Mouse (Mus musculus): ENCODE results near the gene Wfs1. TPM values are rescaled to one million over a fixed set of nuclear protein-coding genes. Genes with fewer than 3 reads are reported as not detected.

The Wfs1 gene
- polyA plus RNA-seq, 1 experiment from 2014 or later, result 5.3 TPM

DNA sequence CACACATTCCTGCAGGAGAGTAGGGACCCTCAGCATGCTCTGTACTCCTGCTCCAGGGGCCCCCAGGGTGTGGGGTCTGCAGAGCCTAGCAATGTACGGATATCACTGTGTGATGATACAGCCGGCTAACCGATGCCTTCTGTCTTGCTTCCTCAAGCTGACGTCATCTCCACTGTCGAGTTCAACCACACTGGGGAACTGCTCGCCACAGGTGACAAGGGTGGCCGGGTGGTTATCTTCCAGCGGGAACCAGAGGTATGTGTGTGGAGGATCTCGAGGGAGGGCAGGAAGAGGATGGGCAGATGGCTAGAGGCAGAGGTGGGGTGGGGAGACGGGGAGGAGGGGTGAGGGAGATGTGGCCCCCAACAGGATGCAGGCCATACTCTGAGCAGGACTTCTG is 66.2 kb downstream of the Wfs1 start:
- Histone ChIP-seq H3K27me3 (no peaks in the 10 kb centered on the region), H3K4me3 (no peak overlapping the region), H3K27ac (no peak overlapping the region), H3K9ac (no peak overlapping the region), H3K9me3 (replicated peaks) (no peaks in the 10 kb centered on the region), H3K36me3 (ENCODE audit: poor library complexity, severe bottlenecking) (no peaks in the 10 kb centered on the region), H3K4me1 (peaks cover 9% of the 10 kb centered on the region), H3K4me2 (no peak overlapping the region)
- WGBS, result 88% methylated on average over 10 of the region's 10 CpGs
- ATAC-seq, result no peak

DNA sequence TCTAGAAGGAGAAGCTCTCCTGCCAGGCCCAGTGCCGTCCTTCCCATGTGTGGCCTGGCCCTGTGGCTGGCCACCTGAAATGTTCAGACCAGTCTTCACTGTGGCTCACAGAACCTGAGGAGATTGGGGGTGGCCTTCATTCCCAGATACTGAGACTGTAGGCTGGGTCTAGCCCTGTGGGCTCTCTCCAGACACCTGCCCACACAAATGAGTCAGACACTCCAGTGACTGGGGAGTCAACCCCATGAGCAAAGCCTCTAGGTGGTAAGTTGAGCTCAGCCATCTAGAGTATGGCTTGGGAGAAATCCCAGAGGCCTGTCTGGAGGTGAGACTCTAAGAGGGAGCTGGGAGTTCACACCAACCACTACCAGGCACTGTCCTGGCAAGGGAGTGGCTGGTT is 67.1 kb downstream of the Wfs1 start:
- ATAC-seq, result no peak
- Histone ChIP-seq H3K4me3 (no peak overlapping the region), H3K27ac (no peak overlapping the region), H3K9me3 (replicated peaks) (no peaks in the 10 kb centered on the region), H3K4me2 (no peak overlapping the region), H3K36me3 (ENCODE audit: poor library complexity, severe bottlenecking) (no peaks in the 10 kb centered on the region), H3K9ac (no peak overlapping the region), H3K27me3 (no peaks in the 10 kb centered on the region), H3K4me1 (peaks cover 9% of the 10 kb centered on the region)
- WGBS, result 82% methylated on average over 1 of the region's 1 CpGs

DNA sequence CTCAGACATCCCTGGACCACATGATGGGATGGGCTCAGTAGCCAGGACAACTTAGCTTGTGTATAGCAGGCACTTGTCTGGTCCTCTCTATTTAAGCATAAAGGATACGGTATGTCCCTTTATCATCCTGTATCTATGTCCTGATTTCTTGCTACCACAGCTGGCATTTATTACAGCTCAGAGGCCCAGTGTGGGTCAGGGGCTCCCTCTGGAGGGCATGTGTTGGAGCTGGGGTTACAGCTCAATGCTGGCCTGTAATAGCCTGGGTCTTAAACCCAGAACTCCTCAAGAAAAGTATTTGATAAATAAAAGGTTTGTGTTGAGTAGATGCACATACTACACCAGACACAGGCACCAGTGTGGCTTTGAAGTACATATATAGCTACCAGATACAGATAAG is 68.9 kb downstream of the Wfs1 start:
- Histone ChIP-seq H3K27me3 (no peaks in the 10 kb centered on the region), H3K27ac (peak overlapping the region; percentile 35; the same call in 1 of the 2 replicates), H3K9ac (no peak overlapping the region), H3K9me3 (replicated peaks) (no peaks in the 10 kb centered on the region), H3K4me1 (peaks cover 9% of the 10 kb centered on the region), H3K4me2 (no peak overlapping the region), H3K36me3 (ENCODE audit: poor library complexity, severe bottlenecking) (no peaks in the 10 kb centered on the region), H3K4me3 (no peak overlapping the region)
- no peak for ATAC-seq
- 44% methylated on average over 1 of the region's 1 CpGs for WGBS

DNA sequence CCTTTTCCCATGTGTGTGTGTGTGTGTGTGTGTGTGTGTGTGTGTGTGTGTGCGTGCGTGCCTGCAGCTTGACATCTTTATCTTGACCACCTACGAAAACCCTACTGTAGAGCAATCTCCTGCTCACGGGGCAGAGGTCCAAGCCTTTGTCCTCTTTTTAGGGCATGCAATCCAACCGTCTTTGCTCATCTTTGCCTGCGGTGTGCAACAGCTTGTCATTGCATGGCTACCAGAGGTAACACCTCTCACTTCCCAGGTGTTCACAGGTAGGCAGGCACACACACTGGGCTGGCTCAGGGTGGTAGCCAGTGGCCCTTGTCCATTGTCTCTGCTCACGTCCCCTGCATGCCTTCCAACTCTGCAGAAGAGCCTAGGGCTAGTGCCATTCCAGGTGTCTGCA is 71.0 kb downstream of the Wfs1 start:
- Histone ChIP-seq H3K9ac (no peak overlapping the region), H3K9me3 (replicated peaks) (no peaks in the 10 kb centered on the region), H3K36me3 (ENCODE audit: poor library complexity, severe bottlenecking) (no peaks in the 10 kb centered on the region), H3K4me1 (peaks cover 1% of the 10 kb centered on the region), H3K4me3 (no peak overlapping the region), H3K27ac (no peak overlapping the region), H3K27me3 (no peaks in the 10 kb centered on the region), H3K4me2 (no peak overlapping the region)
- ATAC-seq, result no peak
- 76% methylated on average over 7 of the region's 7 CpGs for WGBS

DNA sequence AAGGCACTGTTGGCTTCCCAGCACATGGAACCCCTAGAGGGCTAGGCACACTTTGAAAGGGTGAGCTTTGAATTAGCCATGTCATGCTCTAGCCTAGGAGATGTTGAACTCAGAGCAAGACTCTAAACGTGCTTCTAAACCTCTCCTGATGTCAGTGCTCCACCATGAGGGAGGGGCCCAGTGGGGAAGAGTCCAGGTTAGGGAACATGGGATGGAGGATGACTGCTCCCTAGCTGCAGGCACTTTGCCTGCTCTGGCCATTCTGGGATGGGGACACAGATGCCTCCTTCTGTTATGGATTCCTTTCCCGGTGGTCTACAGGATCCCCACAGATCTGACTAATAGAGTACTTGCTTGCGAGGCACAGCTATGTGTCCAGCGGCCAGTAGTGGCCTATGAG is 71.8 kb downstream of the Wfs1 start:
- Histone ChIP-seq H3K4me1 (peaks cover 7% of the 10 kb centered on the region), H3K27ac (no peak overlapping the region), H3K27me3 (no peaks in the 10 kb centered on the region), H3K36me3 (ENCODE audit: poor library complexity, severe bottlenecking) (no peaks in the 10 kb centered on the region), H3K9me3 (replicated peaks) (no peaks in the 10 kb centered on the region), H3K4me2 (no peak overlapping the region), H3K9ac (no peak overlapping the region), H3K4me3 (no peak overlapping the region)
- WGBS, result 85% methylated on average over 4 of the region's 4 CpGs
- no peak for ATAC-seq

DNA sequence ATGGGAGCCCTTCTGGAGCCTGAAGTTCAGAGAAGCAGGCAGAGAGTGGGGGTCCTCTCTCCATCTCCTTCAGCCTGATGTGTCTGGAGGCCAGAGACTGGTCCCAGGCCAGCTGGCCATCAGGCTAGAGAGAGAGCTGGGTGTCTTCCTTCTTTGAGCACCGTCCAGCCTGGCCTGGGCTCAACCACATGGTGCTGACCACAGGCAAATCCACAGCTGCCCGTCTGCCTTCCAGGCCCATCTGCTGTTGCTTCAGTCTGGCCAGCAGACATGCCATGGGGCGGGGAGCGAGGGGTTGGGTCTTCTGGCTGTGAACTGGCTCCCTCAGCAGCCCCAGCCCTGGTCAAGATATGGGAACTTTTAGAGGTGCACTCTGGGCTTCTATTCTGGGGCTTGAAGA is 72.4 kb downstream of the Wfs1 start:
- H3K36me3 ChIP-seq (ENCODE audit: poor library complexity, severe bottlenecking), result no peaks in the 10 kb centered on the region
- H3K9me3 ChIP-seq (replicated peaks), result no peaks in the 10 kb centered on the region
- peaks cover 8% of the 10 kb centered on the region for H3K4me1 ChIP-seq
- ATAC-seq, result no peak
- H3K27me3 ChIP-seq, result no peaks in the 10 kb centered on the region
- H3K4me3 ChIP-seq, result no peak overlapping the region
- no peak overlapping the region for H3K27ac ChIP-seq
- no peak overlapping the region for H3K4me2 ChIP-seq
- no peak overlapping the region for H3K9ac ChIP-seq
- WGBS, result 91% methylated on average over 4 of the region's 4 CpGs

Other genes with a start within 250 kb of the Wfs1 start
- 23.9 and 24.2 TPM in 2 replicates for gene Bloc1s4, start 240.6 kb downstream of the Wfs1 start, polyA plus RNA-seq (2015; fragmentation: Nextera tagmentation; extraction: Ambion mirVana)
- gene Mrfap1, start 192.4 kb downstream of the Wfs1 start, polyA plus RNA-seq (2015; fragmentation: Nextera tagmentation; extraction: Ambion mirVana), result 332 and 345 TPM in 2 replicates
- 5.8 and 6.9 TPM in 2 replicates for gene Man2b2, start 158.6 kb downstream of the Wfs1 start, polyA plus RNA-seq (2015; fragmentation: Nextera tagmentation; extraction: Ambion mirVana)
- gene Ppp2r2c, start 120.7 kb downstream of the Wfs1 start, polyA plus RNA-seq (2015; fragmentation: Nextera tagmentation; extraction: Ambion mirVana), result 8.8 and 9.0 TPM in 2 replicates
- gene Gm1043, start 96.2 kb upstream of the Wfs1 start, polyA plus RNA-seq (2015; fragmentation: Nextera tagmentation; extraction: Ambion mirVana), result 0.40 and 0.68 TPM in 2 replicates